Mouse (Mus musculus): ENCODE measurements at regions not wholly inside any gene's neighbourhood (a gene's known extent, or its start where the extent isn't known, plus 50 kb on each side); places are given as distances from the start of the nearest gene placed in this dataset.

GRCm38 (mm10) chr5:111800511-111800910 is 66.8 kb downstream of the Gm26897 start:
- TF ChIP-seq CTCF (IDR thresholded peaks at IDR 0.05; ENCODE audit: low read depth, low read length) (no peak), POLR2A (IDR thresholded peaks at IDR 0.05; ENCODE audit: borderline replicate concordance, low read depth, low read length) (no peak)

Data from bone marrow macrophage, adult 2 months (primary cell).